Mouse (Mus musculus) heart, embryonic 16.5 days (tissue): Measurements from ENCODE around the gene Oas3. TPM values are rescaled to one million over a fixed set of nuclear protein-coding genes. Genes with fewer than 3 reads are reported as not detected.

Experiments used
- ATAC-seq: fragments of 200-750 bp; cut with Nextera tagmentation; replicated peaks from 2 replicates; pipeline ENCODE4 v1.8.0; 2017; ENCODE audit warnings: moderate number of reproducible peaks; ENCODE audit not compliant: insufficient read depth, low FRiP score; ENCODE audit errors: extremely low read depth
- H3K27ac ChIP-seq: fragments of 300-500 bp; sonication (generic); 2 replicates; pipeline ENCODE4 v1.5.1; 2014; ENCODE audit warnings: mild to moderate bottlenecking, low read length, control low read depth, moderate library complexity
- H3K27me3 ChIP-seq: fragments of 300-500 bp; sonication (generic); 2 replicates; pipeline ENCODE4 v1.6.1; 2014; ENCODE audit warnings: low read length, mixed read lengths; ENCODE audit not compliant: control insufficient read depth, insufficient read depth
- H3K36me3 ChIP-seq: fragments of 300-500 bp; sonication (generic); 2 replicates; pipeline ENCODE4 v1.6.1; 2014; ENCODE audit not compliant: control insufficient read depth, insufficient read depth
- H3K4me1 ChIP-seq: fragments of 300-500 bp; sonication (generic); 2 replicates; pipeline ENCODE4 v1.6.1; 2014; ENCODE audit warnings: low read length, mixed read lengths; ENCODE audit not compliant: control insufficient read depth, insufficient read depth
- H3K4me2 ChIP-seq: fragments of 300-500 bp; sonication (generic); 2 replicates; pipeline ENCODE4 v1.6.1; 2014; ENCODE audit warnings: low read depth, mild to moderate bottlenecking, control low read depth, low read length
- H3K4me3 ChIP-seq: fragments of 300-500 bp; sonication (generic); 2 replicates; pipeline ENCODE4 v1.5.1; 2014; ENCODE audit warnings: mild to moderate bottlenecking, control low read depth, low read length
- H3K9ac ChIP-seq: fragments of 300-500 bp; sonication (generic); 2 replicates; pipeline ENCODE4 v1.6.1; 2014; ENCODE audit warnings: low read length, control low read depth
- H3K9me3 ChIP-seq: fragments of 300-500 bp; sonication (generic); replicated peaks from 2 replicates; pipeline ENCODE4 v1.6.1; 2016; ENCODE audit warnings: low read length; ENCODE audit not compliant: control insufficient read depth
- WGBS: fragments of 180-500 bp; shearing (Covaris S2); extraction: QIAGEN DNeasy Blood & Tissue Kit; methylation state at CpG from one replicate; pipeline ENCODE4 v1.1.7; 2014; 5-methylcytosine and 5-hydroxymethylcytosine counted together
- polyA plus RNA-seq: library from polyadenylated mRNA; unstranded; fragments of >200 nt; fragmentation: Nextera tagmentation; extraction: Ambion mirVana; gene quantifications from 2 replicates; pipeline ENCODE4 v1.2.1, GENCODE M21; 2015

Gene Oas3
- polyA plus RNA-seq, 1 experiment from 2014 or later: 0.59 TPM

GRCm38 (mm10) chr5:120703660-120704059 lies 73.8 kb downstream of the Oas3 start:
- Histone ChIP-seq H3K36me3 (no peaks in the 10 kb centered on the region), H3K27ac (no peak overlapping the region), H3K4me1 (peaks cover 3% of the 10 kb centered on the region; the same call in 1 of the 2 replicates), H3K9me3 (no peaks in the 10 kb centered on the region), H3K27me3 (peaks cover 55% of the 10 kb centered on the region), H3K9ac (no peak overlapping the region), H3K4me3 (no peak overlapping the region), H3K4me2 (no peak overlapping the region)
- no peak for ATAC-seq
- WGBS: 75% methylated on average over 3 of the region's 3 CpGs

Other genes with a start within 250 kb of the Oas3 start
- gene Tpcn1, start 189.0 kb downstream of the Oas3 start, polyA plus RNA-seq: 14.5 TPM in 2 replicates
- gene Iqcd, start 188.6 kb downstream of the Oas3 start, polyA plus RNA-seq: 0.36 and 0.42 TPM in 2 replicates
- 13.2 and 14.0 TPM in 2 replicates for gene Rita1, start 165.1 kb downstream of the Oas3 start, polyA plus RNA-seq
- gene Ddx54, start 164.9 kb downstream of the Oas3 start, polyA plus RNA-seq: 30.2 and 35.0 TPM in 2 replicates
- 0.49 TPM in 1 of 2 replicates, not detected in the other for gene Cfap73, start 143.4 kb downstream of the Oas3 start, polyA plus RNA-seq
- gene Rasal1, start 128.8 kb downstream of the Oas3 start, polyA plus RNA-seq: 0.70 and 0.74 TPM in 2 replicates
- gene Dtx1, start 65.7 kb downstream of the Oas3 start, polyA plus RNA-seq: 6.7 and 11.2 TPM in 2 replicates
- gene Oas2, start 27.8 kb downstream of the Oas3 start, polyA plus RNA-seq: 0.22 and 0.46 TPM in 2 replicates
- gene Oas1e, start 17.9 kb upstream of the Oas3 start, polyA plus RNA-seq: not detected in 2 replicates
- gene Oas1c, start 34.9 kb upstream of the Oas3 start, polyA plus RNA-seq: 0.60 and 0.77 TPM in 2 replicates
- 0.12 TPM in 1 of 2 replicates, not detected in the other for gene Oas1f, start 69.7 kb upstream of the Oas3 start, polyA plus RNA-seq
- gene Oas1h, start 83.8 kb upstream of the Oas3 start, polyA plus RNA-seq: not detected in 2 replicates
- gene Oas1g, start 110.0 kb upstream of the Oas3 start, polyA plus RNA-seq: 0.67 and 0.85 TPM in 2 replicates
- 1.6 and 2.4 TPM in 2 replicates for gene Oas1a, start 129.9 kb upstream of the Oas3 start, polyA plus RNA-seq
- 0.09 TPM in 1 of 2 replicates, not detected in the other for gene Oas1d, start 136.9 kb upstream of the Oas3 start, polyA plus RNA-seq
- not detected in 2 replicates for gene Rph3a, start 232.4 kb upstream of the Oas3 start, polyA plus RNA-seq